Comparison of ENCODE assay signal across 8 mouse cellular contexts in the genomic region with DNA sequence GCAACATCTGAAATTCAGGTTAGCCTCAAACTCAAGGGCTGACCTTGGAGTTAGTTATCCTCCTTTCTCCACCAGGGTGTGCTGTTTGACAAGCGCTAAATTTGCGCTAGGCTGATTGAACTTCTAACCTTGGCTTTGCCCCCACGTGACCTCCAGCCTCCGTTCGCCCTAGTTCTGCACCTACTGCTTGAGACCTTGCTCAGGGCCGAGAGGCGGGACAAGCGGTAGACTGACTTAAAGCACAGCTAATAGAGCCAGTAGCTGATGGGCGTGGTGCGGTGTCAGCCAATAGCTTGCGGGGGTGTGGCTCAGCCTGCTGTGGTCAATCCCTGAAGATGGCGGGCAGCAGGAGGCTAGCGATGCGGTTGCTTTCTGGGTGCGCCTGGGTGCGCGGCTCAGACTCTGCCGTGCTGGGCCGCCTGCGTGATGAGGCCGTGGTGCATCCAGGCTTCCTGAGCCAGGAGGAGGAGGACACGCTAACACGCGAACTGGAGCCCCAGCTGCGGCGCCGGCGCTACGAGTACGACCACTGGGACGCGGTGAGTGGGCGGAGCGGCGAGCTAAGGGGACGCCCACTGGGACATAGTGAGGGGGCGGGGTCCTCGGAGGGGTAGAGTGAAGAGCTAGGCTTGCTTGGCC. TPM values are rescaled to one million over a fixed set of nuclear protein-coding genes. Genes with fewer than 3 reads are reported as not detected.
DNase-seq lines count a peak whose midpoint lies in the region; ATAC-seq lines count a peak whose summit lies in the region.

Gene Alkbh7, plus strand, starts transcription at position 311 of the 639 bp plus-strand sequence.

- peak within 1 kb of the TSS; percentile 79 for H3K27ac ChIP-seq in hindbrain, embryonic 12.5 days

- no peaks in the 10 kb centered on the region for H3K9me3 ChIP-seq in hindbrain, embryonic 12.5 days (replicated peaks)

- H3K4me3 ChIP-seq in hindbrain, embryonic 12.5 days = peak within 1 kb of the TSS; percentile 63

- H3K4me2 ChIP-seq in hindbrain, embryonic 12.5 days (replicated peaks) = peak within 1 kb of the TSS; percentile 55

- peak; percentile 98 for ATAC-seq in hindbrain, embryonic 12.5 days (ENCODE audit: low FRiP score)

- H3K4me1 ChIP-seq in hindbrain, embryonic 12.5 days = peaks cover 9% of the 10 kb centered on the region

- DNase-seq in NIH3T3 (ENCODE audit: low read depth) = peak; percentile 96
- DNase-seq in cerebellum, postnatal 10 days = peak; percentile 94 to 96
- peak; percentile 94 to 95 for DNase-seq in frontal cortex, postnatal 10 days (ENCODE audit: low spot score in 2 of 2)
- peak; percentile 94 to 95 for DNase-seq in layer of hippocampus, postnatal 14 days (ENCODE audit: low spot score in 2 of 2)
- peak; percentile 95 for DNase-seq in lung, postnatal 14 days
- DNase-seq in retina, adult 2 months (ENCODE audit: low read depth, low spot score) = peak; percentile 97
- DNase-seq in thymus, postnatal 36 days = peak; percentile 89 to 96

- H3K36me3 ChIP-seq in hindbrain, embryonic 12.5 days = peaks cover 67% of the 10 kb centered on the region

- peak within 1 kb of the TSS; percentile 65 for H3K9ac ChIP-seq in hindbrain, embryonic 12.5 days

- H3K27me3 ChIP-seq in hindbrain, embryonic 12.5 days = no peaks in the 10 kb centered on the region

- WGBS in hindbrain, embryonic 12.5 days = under 1% methylated on average over 38 of the region's 38 CpGs

RNA-seq across cellular contexts. Expression of gene Alkbh7, which starts in this region (rescaled TPM):
- 32.8 and 34.6 TPM in 2 replicates for polyA plus RNA-seq in hindbrain, embryonic 12.5 days (2016; fragmentation: Nextera tagmentation; extraction: Ambion mirVana)
- total RNA-seq in layer of hippocampus, postnatal 14 days (2021) = 10 to 100 TPM; 18.2 to 22.3 TPM

Comparison
In these comparisons a context has a peak if more than half of its experiments do, and no peak if none do; other contexts are left out.
1. Peak in every context shown above with its lines: DNase-seq, ATAC-seq, H3K4me3 ChIP-seq and H3K27ac ChIP-seq.